8 mouse cellular contexts compared by ENCODE assay signal in the genomic region with DNA sequence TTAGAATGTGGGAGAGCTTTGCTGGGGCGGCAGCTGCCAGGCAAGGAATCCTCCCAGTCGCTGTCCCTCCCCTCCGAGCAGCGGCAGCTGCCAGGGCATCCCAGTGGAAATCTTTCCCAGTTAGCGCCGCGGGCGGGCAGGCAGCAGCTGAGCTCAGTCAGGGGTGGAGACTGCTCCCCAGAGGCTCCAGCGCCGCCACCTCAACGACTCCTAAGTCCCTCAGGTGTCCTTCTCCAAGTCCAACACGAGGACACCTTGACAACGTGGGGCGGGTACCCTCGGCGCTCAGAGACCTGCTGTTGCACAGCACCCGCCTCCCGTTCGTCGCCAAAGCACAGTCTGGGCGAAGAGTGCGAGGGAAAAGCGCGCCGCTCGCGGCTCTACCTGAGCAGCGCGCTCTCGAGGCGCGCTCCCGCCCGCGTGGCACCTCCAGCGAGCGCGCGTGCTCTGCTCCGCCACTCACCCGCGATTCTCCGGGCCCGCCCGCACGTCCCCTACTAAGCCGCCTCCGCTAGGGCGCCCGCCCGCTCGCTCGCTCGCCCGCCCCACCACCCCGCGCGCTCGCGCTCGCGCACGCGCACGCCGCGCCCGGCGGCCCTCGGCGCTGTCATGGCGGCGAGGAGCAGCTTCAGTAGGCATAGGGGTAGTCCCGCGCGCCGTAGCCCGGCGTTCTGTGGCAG. TPM values are rescaled to one million over a fixed set of nuclear protein-coding genes. Genes with fewer than 3 reads are reported as not detected.
DNase-seq lines count a peak whose midpoint lies in the region; ATAC-seq and TF ChIP-seq lines count a peak whose summit lies in the region.

No protein-coding gene starts in this region.

- H3K27ac ChIP-seq in gastrocnemius, adult 2 months, result peak overlapping the region; percentile 96
- peak overlapping the region; percentile 90 for H3K27ac ChIP-seq in hindbrain, postnatal 0 days

- TF ChIP-seq CTCF in gastrocnemius, adult 2 months (IDR thresholded peaks at IDR 0.05), result no peak; the same call in 1 of the 2 replicates
- TF ChIP-seq CTCF in hindbrain, postnatal 0 days (IDR thresholded peaks at IDR 0.05; ENCODE audit: low read depth), result 0 out of 2 replicates have a peak, but pooled peaks have one; percentile 10

- H3K36me3 ChIP-seq in hindbrain, postnatal 0 days (ENCODE audit: insufficient read depth, low read length), result no peaks in the 10 kb centered on the region

- peak overlapping the region; percentile 93 for H3K4me3 ChIP-seq in gastrocnemius, adult 2 months
- peak overlapping the region; percentile 81 for H3K4me3 ChIP-seq in hindbrain, postnatal 0 days (ENCODE audit: low read length)

- intact Hi-C loops in gastrocnemius, adult 2 months (cut with DNase I), result no loop called here

- H3K4me1 ChIP-seq in hindbrain, postnatal 0 days (ENCODE audit: insufficient read depth, low read length), result 0 out of 2 replicates have a peak, but pooled peaks cover 3% of the 10 kb centered on the region

- peak; percentile 79 for ATAC-seq in common myeloid progenitor, adult 5-6 weeks (replicated peaks; ENCODE audit: low read depth, poor library complexity, severe bottlenecking)
- ATAC-seq in hindbrain, postnatal 0 days, result peak; percentile 97
- ATAC-seq in megakaryocyte, adult 5-6 weeks (ENCODE audit: poor library complexity, severe bottlenecking), result peak; percentile 81

- 2% methylated on average over 73 of the region's 79 CpGs for WGBS in hindbrain, postnatal 0 days

- H3K27me3 ChIP-seq in hindbrain, postnatal 0 days (ENCODE audit: insufficient read depth, low read length), result no peaks in the 10 kb centered on the region

- DNase-seq in ZHBTc4 (ENCODE audit: low read depth, low spot score), result peak; percentile 98
- DNase-seq in gastrocnemius, adult 2 months, result peak; percentile 93
- DNase-seq in hindbrain, postnatal 0 days (ENCODE audit: low spot score), result peak; percentile 96
- DNase-seq in left cerebral cortex, adult 8-10 months (ENCODE audit: low spot score in 2 of 2), result peak; percentile 73 to 86
- DNase-seq in right cerebral cortex, adult 18-20 months, result peak; percentile 92
- peak; percentile 79 for DNase-seq in urinary bladder, adult 2 months (ENCODE audit: low spot score)

- peak overlapping the region; percentile 94 for H3K4me2 ChIP-seq in hindbrain, postnatal 0 days (ENCODE audit: low read depth, low read length)

- H3K9ac ChIP-seq in hindbrain, postnatal 0 days (replicated peaks; ENCODE audit: low read length), result peak overlapping the region; percentile 88

- no peaks in the 10 kb centered on the region for H3K9me3 ChIP-seq in hindbrain, postnatal 0 days (ENCODE audit: low read length)

RNA-seq across cellular contexts. Expression of gene Lrba, which starts 0.7 kb away (rescaled TPM):
- total RNA-seq in common myeloid progenitor, adult 5-6 weeks (2017), result 27.1 and 33.8 TPM in 2 replicates
- total RNA-seq in gastrocnemius, adult 2 months (2021), result 10 to 100 TPM; 24.1 to 28.3 TPM
- total RNA-seq in hindbrain, postnatal 0 days (2014; rRNA removed), result 33.0 and 36.6 TPM in 2 replicates
- polyA plus RNA-seq in hindbrain, postnatal 0 days (2015; fragmentation: Nextera tagmentation; extraction: Ambion mirVana), result 5.3 and 5.5 TPM in 2 replicates
- total RNA-seq in left cerebral cortex, adult 8-10 months (2022), result 10 to 100 TPM; 29.9 to 39.7 (median 34.5) TPM
- 7.5 and 9.3 TPM in 2 replicates for total RNA-seq in megakaryocyte, adult 5-6 weeks (2015)
- 13.4 and 19.1 TPM in 2 replicates for total RNA-seq in megakaryocyte, adult 5-6 weeks (2017)
- polyA plus RNA-seq in urinary bladder, adult 2 months (2012; rRNA removed), result 13.7 and 15.0 TPM in 2 replicates

Comparison
In these comparisons a context has a peak if more than half of its experiments do, and no peak if none do; other contexts are left out.
1. Peak in every context shown above with its lines: DNase-seq, ATAC-seq, H3K4me3 ChIP-seq and H3K27ac ChIP-seq.